Mouse (Mus musculus) telencephalon, adult 2 months (tissue): Measurements from ENCODE around the gene Tspan31.

ENCODE experiments used
- DNase-seq: peaks from one replicate; pipeline ENCODE4 v3.0.0-alpha.2; 2011; ENCODE audit warnings: low read depth, low spot score

The Tspan31 gene

GRCm38 (mm10) chr10:127042468-127043115 is 27.5 kb downstream of the Tspan31 start:
- DNase-seq: no peak

GRCm38 (mm10) chr10:127041774-127042338 is 28.2 kb downstream of the Tspan31 start:
- no peak for DNase-seq

- no peak for DNase-seq
These were observed 28.7 kb downstream of the Tspan31 start, which contains the start of the genes Mettl1 and Eef1akmt3 for GRCm38 (mm10) chr10:127041274-127041766. Gene Mettl1 (plus strand): TSS chr10:127041414. Gene Eef1akmt3 (minus strand): TSS chr10:127041513.

- no peak for DNase-seq
These were observed 29.4 kb downstream of the Tspan31 start for GRCm38 (mm10) chr10:127040569-127041214.

- no peak for DNase-seq
These were observed 32.4 kb downstream of the Tspan31 start for GRCm38 (mm10) chr10:127037641-127038040.

GRCm38 (mm10) chr10:127036273-127036672 is 33.8 kb downstream of the Tspan31 start:
- DNase-seq: no peak

GRCm38 (mm10) chr10:127033301-127033741 is 36.7 kb downstream of the Tspan31 start:
- no peak for DNase-seq

- peak; percentile 84 for DNase-seq
These were observed 39.4 kb downstream of the Tspan31 start, which contains the start of gene Tsfm for GRCm38 (mm10) chr10:127030336-127031296. Gene Tsfm (minus strand): TSS chr10:127030840.

GRCm38 (mm10) chr10:127018422-127018821 is 51.6 kb downstream of the Tspan31 start:
- no peak for DNase-seq
